Mouse (Mus musculus) spleen, postnatal 4 days (tissue): ENCODE data around the gene Shank2.

Experiments
- DNase-seq, 2 experiments: peaks; one replicate each; pipeline ENCODE4 v3.0.0; 2022; ENCODE audit warnings: low spot score in 2 of 2

Shank2 gene

GRCm38 (mm10) chr7:144271074-144271473 lies 269.3 kb downstream of the Shank2 start:
- no peak for DNase-seq

GRCm38 (mm10) chr7:144278703-144279102 lies 277.0 kb downstream of the Shank2 start:
- no peak for DNase-seq

GRCm38 (mm10) chr7:144283701-144284100 lies 282.0 kb downstream of the Shank2 start:
- no peak for DNase-seq

- DNase-seq, result no peak
These were observed 282.7 kb downstream of the Shank2 start for GRCm38 (mm10) chr7:144284241-144285065.

- DNase-seq, result no peak
These were observed 283.4 kb downstream of the Shank2 start for GRCm38 (mm10) chr7:144285066-144285633.

- DNase-seq, result no peak
These were observed 284.2 kb downstream of the Shank2 start for GRCm38 (mm10) chr7:144285912-144286311.

GRCm38 (mm10) chr7:144287991-144288390 lies 286.3 kb downstream of the Shank2 start:
- DNase-seq, result no peak

GRCm38 (mm10) chr7:144291478-144291877 lies 289.8 kb downstream of the Shank2 start:
- DNase-seq, result no peak

GRCm38 (mm10) chr7:144293611-144294010 lies 291.9 kb downstream of the Shank2 start:
- DNase-seq, result no peak

- no peak for DNase-seq
These were observed 292.8 kb downstream of the Shank2 start for GRCm38 (mm10) chr7:144294239-144295200.

- no peak for DNase-seq
These were observed 297.6 kb downstream of the Shank2 start for GRCm38 (mm10) chr7:144299351-144299750.

GRCm38 (mm10) chr7:144301646-144302045 lies 299.9 kb downstream of the Shank2 start:
- no peak for DNase-seq

GRCm38 (mm10) chr7:144302498-144302897 lies 300.8 kb downstream of the Shank2 start:
- no peak for DNase-seq

GRCm38 (mm10) chr7:144307853-144308409 lies 306.2 kb downstream of the Shank2 start:
- DNase-seq, result no peak

GRCm38 (mm10) chr7:144314438-144315105 lies 312.8 kb downstream of the Shank2 start:
- DNase-seq, result no peak

- DNase-seq, result no peak
These were observed 314.5 kb downstream of the Shank2 start for GRCm38 (mm10) chr7:144316224-144316623.

- DNase-seq, result no peak
These were observed 315.1 kb downstream of the Shank2 start for GRCm38 (mm10) chr7:144316797-144317196.

- DNase-seq, result no peak
These were observed 322.3 kb downstream of the Shank2 start for GRCm38 (mm10) chr7:144324077-144324476.

- DNase-seq, result no peak
These were observed 323.1 kb downstream of the Shank2 start for GRCm38 (mm10) chr7:144324861-144325260.

GRCm38 (mm10) chr7:144325603-144326002 lies 323.9 kb downstream of the Shank2 start:
- no peak for DNase-seq

GRCm38 (mm10) chr7:144329403-144329890 lies 327.7 kb downstream of the Shank2 start:
- no peak for DNase-seq
